Mouse (Mus musculus): Measurements from ENCODE around the gene Rassf10. TPM values are rescaled to one million over a fixed set of nuclear protein-coding genes. Genes with fewer than 3 reads are reported as not detected.

Gene Rassf10
- polyA plus RNA-seq, 1 experiment from 2014 or later: 0.99 TPM

GRCm38 (mm10) chr7:112992928-112993327 lies 39.2 kb downstream of the Rassf10 start:
- H3K4me2 ChIP-seq (ENCODE audit: low read depth, low read length): 0 out of 2 replicates have a peak overlapping the region, but pooled peaks have one; percentile 11
- no peaks in the 10 kb centered on the region for H3K27me3 ChIP-seq (replicated peaks; ENCODE audit: control insufficient read depth, insufficient read depth, low read length)
- no peaks in the 10 kb centered on the region for H3K9me3 ChIP-seq (ENCODE audit: control insufficient read depth, low read length)
- no peak overlapping the region for H3K27ac ChIP-seq (ENCODE audit: low read length)
- H3K36me3 ChIP-seq (ENCODE audit: control insufficient read depth, insufficient read depth, low read length): no peaks in the 10 kb centered on the region
- ATAC-seq: peak; percentile 88
- WGBS: 61% methylated on average over 5 of the region's 5 CpGs
- H3K9ac ChIP-seq (ENCODE audit: low read depth, low read length): no peak overlapping the region
- H3K4me3 ChIP-seq (ENCODE audit: low read length): no peak overlapping the region
- peaks cover 7% of the 10 kb centered on the region; the same call in 1 of the 2 replicates for H3K4me1 ChIP-seq (ENCODE audit: control insufficient read depth, insufficient read depth, low read length)

GRCm38 (mm10) chr7:113003565-113004255 lies 49.9 kb downstream of the Rassf10 start:
- ATAC-seq: no peak
- 80% methylated on average over 3 of the region's 3 CpGs for WGBS

DNA sequence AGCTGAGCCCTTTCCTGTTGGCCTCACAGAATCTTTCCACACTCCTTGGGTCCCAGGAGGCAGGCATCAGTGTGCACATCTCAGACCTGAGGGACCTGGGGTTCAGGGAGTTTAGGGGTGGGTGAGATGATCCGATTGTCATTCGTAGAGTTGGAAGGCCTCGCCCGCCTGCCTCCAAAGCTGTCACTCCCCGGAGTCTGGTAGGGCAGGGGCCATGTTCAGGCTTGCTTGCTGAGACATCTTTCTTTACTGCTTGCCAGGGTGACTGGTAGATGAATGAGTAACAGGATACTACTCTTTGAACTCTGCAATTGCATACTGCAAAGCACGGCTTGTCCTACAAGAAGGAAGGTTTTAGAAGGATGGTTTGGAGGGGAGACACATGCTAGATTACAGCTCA lies 52.0 kb downstream of the Rassf10 start:
- no peaks in the 10 kb centered on the region for H3K36me3 ChIP-seq (ENCODE audit: control insufficient read depth, insufficient read depth, low read length)
- H3K27ac ChIP-seq (ENCODE audit: low read length): no peak overlapping the region
- H3K4me1 ChIP-seq (ENCODE audit: control insufficient read depth, insufficient read depth, low read length): no peaks in the 10 kb centered on the region
- no peaks in the 10 kb centered on the region for H3K27me3 ChIP-seq (replicated peaks; ENCODE audit: control insufficient read depth, insufficient read depth, low read length)
- WGBS: 77% methylated on average over 6 of the region's 6 CpGs
- 0 out of 2 replicates have a peak overlapping the region, but pooled peaks have one; percentile 12 for H3K4me2 ChIP-seq (ENCODE audit: low read depth, low read length)
- ATAC-seq: peak; percentile 55; the same call in 1 of the 2 replicates
- H3K9ac ChIP-seq (ENCODE audit: low read depth, low read length): no peak overlapping the region
- no peak overlapping the region for H3K4me3 ChIP-seq (ENCODE audit: low read length)
- H3K9me3 ChIP-seq (ENCODE audit: control insufficient read depth, low read length): no peaks in the 10 kb centered on the region

More at GRCm38 (mm10) chr7:113003565-113004255, 49.9 kb downstream of the Rassf10 start:
- H3K27me3 ChIP-seq (replicated peaks; ENCODE audit: control insufficient read depth, insufficient read depth, low read length): no peaks in the 10 kb centered on the region
- no peaks in the 10 kb centered on the region for H3K4me1 ChIP-seq (ENCODE audit: control insufficient read depth, insufficient read depth, low read length)
- no peak overlapping the region for H3K4me3 ChIP-seq (ENCODE audit: low read length)
- H3K27ac ChIP-seq (ENCODE audit: low read length): no peak overlapping the region
- no peak overlapping the region for H3K4me2 ChIP-seq (ENCODE audit: low read depth, low read length)
- no peak overlapping the region for H3K9ac ChIP-seq (ENCODE audit: low read depth, low read length)
- no peaks in the 10 kb centered on the region for H3K36me3 ChIP-seq (ENCODE audit: control insufficient read depth, insufficient read depth, low read length)
- H3K9me3 ChIP-seq (ENCODE audit: control insufficient read depth, low read length): no peaks in the 10 kb centered on the region

Data from intestine, embryonic 16.5 days (tissue).